Mouse (Mus musculus): ENCODE results near the gene Ifnl3.

GRCm38 (mm10) chr7:28557069-28557468, 34.4 kb downstream of the Ifnl3 start:
- no peak for TF ChIP-seq EP300 (IDR thresholded peaks at IDR 0.05; ENCODE audit: insufficient read depth, low read depth, low read length)
- no peak for TF ChIP-seq CTCF (IDR thresholded peaks at IDR 0.05; ENCODE audit: low read depth, low read length)
- TF ChIP-seq POLR2A (IDR thresholded peaks at IDR 0.05; ENCODE audit: insufficient read depth, low read length) = no peak
